Mouse (Mus musculus): ENCODE measurements at regions not wholly inside any gene's neighbourhood (a gene's known extent, or its start where the extent isn't known, plus 50 kb on each side); places are given as distances from the start of the nearest gene placed in this dataset.

GRCm38 (mm10) chr8:34480496-34480895 lies 369.0 kb upstream of the Gm10131 start:
- TF ChIP-seq CTCF (IDR thresholded peaks at IDR 0.05; ENCODE audit: extremely low read depth, insufficient read depth, low read length) (no peak), POLR2A (IDR thresholded peaks at IDR 0.05; ENCODE audit: extremely low read depth, insufficient read depth, low read length) (no peak)

Data from cortical plate, adult 2 months (tissue).